Mouse (Mus musculus) frontal cortex, postnatal 36 days (tissue): ENCODE results near the gene Dnmt1.

Source experiments
- DNase-seq, 2 experiments: peaks; one replicate each; pipeline ENCODE4 v3.0.0; 2022; ENCODE audit warnings: low spot score in 2 of 2

Dnmt1 gene

DNA sequence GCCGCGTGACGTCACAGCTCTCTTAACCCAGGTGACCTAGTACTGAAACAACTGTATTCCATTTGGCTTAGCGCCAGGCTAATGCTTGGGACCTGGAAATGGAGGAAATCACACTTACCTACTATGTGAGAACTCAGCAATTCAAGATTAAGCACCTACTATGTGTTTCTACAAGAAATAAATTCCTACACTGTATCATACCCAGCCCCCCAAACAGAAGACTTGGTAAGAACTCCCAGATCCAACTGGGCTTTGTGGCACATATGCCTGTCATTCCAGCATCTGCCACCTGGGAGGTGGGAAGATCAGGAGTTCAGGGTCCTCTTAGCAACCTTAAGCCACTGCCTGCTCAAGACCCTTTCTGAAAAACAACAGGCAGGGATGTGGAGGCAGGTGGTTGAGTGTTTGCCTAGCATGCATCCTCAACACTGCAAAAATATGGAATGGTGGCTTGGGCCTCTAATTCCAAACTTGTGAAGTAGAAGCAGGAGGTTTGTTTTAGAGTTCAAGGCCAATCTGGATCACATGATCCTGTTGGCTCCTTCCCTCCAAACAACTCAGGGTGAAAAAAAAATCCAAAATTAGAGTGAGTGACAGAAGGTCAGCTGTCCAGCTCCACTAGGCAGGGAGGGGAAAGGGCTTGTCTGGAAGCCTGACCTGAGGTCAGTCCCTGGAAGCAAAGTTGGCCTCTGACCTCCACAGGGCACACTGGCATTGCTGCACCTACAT is 17.4 kb upstream of the Dnmt1 start:
- no peak for DNase-seq

DNA sequence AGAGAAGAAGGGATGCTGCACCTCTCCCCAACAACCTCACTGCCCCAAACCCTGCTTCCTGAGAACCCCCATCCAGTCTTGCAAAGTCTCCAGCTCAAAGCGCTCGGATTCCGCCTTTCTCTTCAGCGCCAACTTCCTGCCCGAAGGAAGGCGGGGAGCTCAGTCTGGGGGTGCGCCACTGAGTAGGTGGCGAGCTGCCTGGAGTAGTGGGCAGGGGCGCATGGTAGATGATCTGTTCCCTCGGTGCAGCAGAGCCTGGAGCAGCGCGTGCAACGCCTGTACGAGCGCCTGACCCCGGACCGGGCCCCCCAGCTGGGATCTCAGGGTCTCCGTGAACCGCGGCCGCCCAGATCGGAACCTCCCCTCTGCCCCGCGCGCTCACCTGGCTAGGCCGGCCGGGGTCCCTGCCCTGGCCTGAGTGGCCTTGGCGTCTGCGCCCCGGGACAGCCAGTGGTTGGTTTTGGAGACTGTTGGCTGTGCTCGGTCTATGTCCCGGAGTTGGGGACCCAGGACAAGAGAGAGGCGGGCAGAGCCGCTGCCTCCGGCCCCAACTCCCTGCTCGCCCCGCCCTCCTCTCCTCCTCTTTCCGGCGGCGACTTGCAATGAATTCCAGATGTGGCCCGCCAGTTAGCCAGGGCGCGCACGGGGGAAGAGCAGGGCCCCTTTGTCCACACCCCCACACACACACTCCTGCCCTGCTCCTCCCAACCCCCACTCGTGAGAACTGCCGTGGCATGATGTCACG is 16.7 kb upstream of the Dnmt1 start, which contains the start of gene S1pr2:
TSS of gene S1pr2 (minus strand) at position 566 of the 745 bp plus-strand sequence.
- peak; percentile 40 to 51 for DNase-seq

DNA sequence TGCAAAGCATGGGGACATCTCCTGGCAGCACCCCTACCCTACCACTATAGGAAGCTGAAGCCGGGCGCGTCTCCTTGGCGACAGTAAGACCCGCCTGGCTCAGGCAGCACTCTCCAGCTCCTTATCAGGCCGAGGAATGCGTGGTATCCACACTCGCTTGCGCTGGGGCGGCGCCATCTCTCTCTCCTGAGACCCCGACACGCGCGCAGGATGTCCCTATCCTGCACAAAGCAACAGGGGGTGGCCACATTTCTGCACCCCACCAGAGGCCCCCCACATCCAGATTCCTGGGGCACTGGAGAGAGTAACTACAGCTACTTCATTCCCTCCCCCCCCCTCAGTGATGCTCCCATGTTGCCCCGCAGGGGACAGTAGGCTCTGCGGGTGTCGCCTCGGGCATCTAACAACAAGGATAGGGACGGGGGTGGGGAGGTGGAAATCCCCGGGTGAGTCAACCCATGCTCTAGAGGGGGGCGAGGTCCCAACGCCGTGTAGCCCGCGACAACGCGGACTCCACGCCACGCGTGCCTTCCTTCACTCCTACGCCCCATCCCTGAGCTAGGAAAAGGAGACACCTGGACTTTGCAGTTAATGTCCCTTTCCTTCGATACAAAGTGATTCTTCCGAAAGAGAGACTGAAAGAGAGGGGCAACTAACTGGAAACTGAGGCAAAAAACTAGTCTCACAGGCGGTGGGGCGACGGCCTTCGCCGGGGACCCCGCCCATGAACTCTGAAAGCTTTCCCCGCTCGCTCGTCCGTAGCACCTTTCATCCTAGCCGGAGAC is 15.9 kb upstream of the Dnmt1 start:
- peak in 1 of 2 experiments; percentile 15 for DNase-seq

DNA sequence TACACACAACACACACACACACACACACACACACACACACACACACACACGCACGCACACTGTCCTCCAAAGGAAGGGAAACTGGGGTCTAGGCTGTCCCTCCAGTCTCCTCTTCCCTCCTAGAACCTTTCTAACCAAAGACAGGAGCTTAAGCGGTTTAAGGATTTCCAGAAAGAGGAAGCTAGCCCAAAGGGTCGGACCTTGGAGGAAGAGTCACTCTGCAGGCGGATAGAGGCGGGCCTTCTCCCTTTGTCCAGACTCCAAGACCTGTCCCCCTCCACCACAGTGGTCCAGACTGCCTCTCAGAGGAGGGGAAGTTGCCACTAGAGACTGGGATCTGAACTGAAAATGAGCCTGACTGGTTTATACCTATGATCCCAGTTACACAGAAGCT is 14.0 kb upstream of the Dnmt1 start:
- no peak for DNase-seq

DNA sequence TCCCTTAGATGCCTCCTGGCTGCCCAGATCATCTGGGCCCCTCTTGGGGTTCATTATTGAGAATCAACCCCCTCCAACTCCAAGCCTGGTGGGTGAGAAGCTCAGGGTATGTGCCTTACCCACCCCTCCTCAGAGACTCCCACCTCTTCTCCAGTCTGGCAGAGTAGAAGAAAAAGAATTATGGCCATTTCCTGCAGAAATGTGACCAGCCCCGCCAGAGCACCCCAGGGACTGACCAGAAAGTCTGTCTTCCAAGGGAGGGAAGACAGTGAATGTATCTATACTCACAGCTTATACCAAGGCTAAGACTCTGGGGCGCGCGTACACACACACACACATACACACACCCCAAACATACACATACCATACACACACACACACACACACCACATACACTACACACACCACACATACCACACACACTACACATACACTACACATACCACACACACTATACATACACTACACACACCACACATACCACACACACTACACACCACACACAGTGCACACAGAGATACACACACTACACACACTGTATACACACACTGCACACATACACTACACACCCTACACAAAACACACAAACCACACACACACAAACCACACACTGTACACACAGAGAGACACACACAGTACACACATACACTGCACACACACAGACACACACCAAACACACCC is 13.5 kb upstream of the Dnmt1 start:
- no peak for DNase-seq

DNA sequence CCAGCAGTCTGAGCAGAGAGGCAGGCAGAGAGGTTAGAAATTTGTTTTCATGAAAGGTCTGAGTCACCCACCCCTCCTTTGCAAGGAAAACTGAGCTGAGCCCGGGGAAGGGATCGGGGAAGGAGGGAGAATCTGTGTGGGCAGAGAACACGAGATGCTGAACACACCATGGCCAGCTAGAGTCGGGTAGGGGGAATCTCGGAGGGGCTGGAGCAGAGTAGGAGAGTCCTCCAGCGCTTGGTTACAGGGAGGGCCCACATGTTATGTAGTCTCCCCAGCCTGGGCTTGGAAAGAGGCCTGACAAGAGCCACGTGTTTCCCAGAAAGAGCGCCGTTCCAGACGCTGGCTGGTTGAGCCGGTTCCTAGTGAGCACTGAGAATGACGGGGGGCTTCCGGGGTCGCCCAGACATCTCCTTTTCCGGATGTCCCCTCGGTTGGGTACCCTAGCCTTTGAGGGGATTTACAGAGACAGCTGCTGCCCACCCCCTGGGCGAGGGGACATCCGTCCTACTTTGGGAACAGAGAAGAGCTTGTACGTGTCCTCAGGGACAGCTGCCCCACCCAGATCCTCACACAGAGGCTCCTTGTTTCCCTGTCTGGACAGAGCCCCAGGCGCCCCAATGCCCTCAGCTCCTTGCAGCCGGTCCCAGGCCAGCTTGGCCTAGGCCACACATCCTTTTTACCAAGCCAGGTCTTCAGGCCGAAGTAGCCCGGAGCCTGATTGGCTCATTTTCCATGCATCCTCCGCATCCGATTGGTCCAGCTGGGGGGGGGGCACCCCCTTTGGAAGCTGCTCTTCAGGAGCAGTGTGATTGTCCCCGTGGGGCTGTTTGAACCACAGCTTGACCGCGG is 12.7 kb upstream of the Dnmt1 start:
- DNase-seq = peak; percentile 59 to 72

DNA sequence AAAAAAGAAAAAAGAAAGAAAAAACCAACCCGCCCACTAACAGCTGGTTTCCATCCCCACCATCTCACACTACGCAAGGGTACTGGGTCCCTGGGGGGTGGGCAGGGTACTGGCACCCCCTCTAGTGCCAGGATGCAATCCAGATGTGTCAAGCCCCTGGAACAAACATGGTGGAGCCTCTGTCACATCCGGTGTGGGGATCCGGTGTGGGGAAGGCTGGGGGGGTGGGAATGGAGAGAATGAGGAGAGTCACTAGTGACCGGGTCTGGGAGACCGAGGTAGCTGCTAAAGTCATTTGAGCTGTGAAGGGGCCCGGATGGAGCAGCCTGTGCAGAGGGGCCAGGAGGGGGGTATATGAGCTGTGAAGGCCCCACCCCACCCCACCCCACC is 12.1 kb upstream of the Dnmt1 start:
- DNase-seq = no peak

DNA sequence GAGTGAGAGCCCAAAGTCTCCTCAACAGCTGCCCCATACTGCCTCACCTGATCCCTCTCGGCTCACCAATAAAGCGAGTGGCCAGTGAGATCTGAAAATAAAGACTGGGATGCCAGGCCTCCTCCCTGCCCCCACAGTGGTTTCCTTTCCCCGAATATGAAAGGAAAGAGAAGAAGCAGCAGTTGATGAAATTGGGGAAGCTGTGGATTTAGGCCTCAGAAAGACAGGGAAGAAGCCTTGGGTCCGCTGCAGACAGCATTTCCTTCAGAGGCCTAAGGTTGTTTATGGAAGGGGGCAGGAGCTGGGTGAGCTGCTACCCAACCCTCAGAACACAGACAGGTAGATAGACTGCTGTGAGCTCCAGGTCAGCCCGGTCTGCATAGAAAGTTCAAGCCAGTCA is 7.1 kb upstream of the Dnmt1 start:
- DNase-seq = no peak

DNA sequence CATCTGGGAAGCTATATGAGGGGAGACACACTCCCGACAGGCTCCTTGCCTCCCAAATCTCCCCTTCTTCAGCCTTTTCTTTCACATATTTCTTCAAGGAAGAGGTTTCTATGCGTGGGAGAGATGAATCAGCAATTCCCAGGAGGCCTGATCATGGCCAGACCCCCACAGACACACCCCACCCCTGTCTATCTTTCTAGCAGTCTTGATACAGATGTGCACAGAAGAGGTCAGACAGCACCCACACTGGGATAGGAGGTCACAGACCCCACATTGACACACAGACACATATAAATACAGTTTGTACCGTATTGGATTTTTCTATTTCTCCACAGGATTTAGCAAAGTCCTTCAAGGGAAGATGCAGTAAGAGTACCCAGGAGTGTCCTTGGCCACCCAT is 6.3 kb upstream of the Dnmt1 start:
- DNase-seq = no peak

DNA sequence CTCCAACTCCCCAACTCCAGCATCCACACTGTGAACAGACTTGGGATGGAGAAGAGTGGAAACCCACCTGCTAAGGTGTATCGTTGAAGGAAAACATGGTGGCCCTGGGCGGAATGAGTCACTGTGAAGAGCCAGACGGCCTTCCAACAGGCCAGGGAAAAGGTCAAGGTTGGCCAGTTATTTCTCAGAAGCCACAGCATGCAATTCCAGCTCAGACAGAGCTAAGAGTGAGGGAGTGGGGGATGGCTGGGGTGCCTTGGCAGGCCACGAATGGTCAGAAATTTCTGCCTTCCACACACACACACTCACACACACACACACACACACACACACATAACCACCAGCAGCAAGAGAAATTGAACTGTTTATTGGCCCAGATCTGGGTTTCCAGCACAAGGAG is 5.9 kb upstream of the Dnmt1 start:
- no peak for DNase-seq

DNA sequence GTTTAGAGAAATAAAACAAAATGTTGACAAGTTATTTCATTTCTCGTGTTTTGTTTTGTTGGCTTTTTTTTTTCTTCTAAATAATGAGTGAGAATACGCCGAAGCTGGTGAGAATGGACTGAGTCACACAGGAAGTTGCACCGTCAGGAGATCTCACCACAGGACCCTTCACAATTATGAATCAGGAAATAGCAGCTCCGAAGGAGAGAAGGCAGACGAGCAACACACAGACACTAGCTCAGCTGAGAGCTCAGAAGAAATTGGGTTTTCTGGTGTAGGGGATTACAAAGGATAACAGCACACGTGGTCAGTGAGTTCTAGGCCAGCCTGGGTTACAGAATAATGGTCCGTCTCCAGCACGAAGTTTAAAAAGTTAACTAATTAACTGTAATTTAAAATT is 1.9 kb upstream of the Dnmt1 start:
- DNase-seq = no peak

DNA sequence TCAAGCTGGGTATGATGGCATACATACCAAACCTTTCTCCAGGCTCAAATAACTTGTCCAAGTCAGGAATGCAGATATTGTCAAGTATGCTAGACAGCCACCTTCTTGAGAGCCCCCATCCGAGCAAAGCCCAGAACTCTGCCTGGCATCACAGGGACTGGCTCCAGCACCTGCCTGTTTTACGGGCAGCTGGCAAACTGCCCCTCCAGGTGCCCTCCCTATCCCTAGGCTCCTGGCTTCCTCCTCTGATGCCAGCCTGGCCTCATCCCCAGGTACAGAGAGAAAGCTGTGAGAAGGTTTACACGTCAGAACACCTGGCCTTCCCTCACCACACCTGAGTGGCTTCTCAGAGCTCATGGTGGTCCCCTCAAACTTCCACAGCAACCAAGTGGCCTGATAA is 2.7 kb downstream of the Dnmt1 start:
- DNase-seq = no peak

DNA sequence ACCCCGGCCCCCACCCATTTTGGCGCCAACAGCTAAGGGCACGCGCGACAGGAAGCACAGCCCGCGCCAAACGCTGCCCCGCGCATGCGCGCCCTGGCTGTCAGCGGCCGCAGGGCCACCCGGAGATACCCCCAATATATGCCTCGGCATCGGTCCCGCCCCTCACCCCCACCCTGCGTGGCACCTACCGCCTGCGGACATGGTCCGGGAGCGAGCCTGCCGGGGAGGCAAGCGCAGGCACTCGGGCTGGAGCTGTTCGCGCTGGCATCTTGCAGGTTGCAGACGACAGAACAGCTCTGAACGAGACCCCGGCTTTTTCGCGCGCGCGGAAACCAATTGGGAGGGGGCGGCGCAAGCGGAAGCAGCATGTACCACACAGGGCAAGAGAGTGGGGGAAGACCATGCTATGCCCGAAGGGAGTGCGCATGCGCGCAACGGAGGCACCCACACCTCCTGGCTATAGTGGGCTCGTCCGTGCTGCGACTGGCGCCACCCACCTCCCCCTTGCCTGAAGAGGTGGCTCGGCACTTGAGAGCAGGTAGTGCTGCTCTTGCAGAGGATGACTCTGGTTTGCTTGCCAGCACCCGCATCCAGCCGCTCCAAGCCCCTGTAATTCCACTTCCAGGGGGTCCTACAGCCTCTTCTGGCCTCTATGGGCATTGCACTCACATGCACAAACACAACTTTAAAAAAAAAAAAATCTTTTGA is 7.0 kb downstream of the Dnmt1 start:
- DNase-seq = peak; percentile 97

DNA sequence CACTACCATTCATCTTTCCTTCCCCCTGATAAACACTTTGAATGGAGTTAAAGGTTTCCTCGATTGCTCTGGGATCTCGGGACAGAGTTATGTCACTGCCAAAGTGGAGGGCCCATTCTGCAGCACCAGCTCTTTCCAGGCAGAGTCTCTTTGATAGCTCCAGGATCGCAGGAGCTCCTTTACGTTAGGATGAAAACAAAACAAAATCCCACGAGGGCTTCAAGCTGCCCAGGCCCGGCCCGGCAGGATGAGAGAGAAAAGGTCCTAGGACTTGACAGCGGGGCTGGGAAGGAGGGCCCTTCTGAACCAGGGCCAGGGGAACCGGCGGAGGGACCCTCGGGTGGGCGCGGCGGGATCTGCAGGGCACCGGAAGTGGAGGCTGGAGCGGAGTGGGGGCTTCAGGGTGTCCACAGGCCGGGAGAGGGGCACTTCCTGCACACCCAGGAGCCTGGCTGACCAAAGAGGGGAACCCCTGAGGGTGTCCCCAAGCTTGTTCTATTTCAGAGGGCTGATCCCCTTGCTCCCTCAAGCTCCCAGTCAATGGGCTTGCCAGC is 7.6 kb downstream of the Dnmt1 start:
- no peak for DNase-seq

DNA sequence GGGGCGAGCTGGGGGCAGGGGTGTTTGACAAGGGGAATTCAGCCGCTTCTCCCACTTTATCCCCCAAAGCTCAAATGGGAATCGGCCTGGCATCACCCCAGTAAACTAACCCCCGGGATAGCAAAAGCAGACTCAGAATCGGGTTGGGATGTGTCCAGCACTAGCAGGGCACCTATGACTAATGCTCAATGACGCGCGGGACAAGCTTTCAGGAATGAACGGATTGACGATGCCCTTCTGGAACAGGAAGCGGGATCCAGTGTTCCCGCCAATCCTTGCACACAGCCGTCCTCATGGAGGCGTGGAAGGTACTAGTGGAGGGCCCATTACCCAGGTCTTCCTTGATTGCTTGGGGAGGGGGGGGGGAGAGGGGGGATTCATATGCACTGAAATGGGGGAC is 8.2 kb downstream of the Dnmt1 start:
- no peak for DNase-seq

DNA sequence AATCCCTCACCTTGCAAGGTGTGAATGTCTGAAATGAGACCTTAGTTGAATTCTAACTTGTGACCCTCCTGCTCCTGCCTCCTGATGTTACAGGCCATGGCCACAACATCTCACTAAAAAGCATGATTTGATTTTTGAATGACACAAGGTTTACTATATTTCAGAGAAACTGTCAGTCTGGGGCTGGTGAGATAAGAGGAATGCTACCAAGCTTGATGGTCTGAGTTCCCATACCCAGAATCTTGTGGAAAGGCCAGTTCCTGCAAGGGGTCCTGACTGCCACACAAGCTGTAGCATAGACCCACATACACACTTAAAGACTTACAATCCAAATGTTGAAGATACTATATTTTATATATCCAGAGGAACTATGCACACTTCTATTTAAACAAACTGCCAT is 9.3 kb downstream of the Dnmt1 start:
- no peak for DNase-seq

DNA sequence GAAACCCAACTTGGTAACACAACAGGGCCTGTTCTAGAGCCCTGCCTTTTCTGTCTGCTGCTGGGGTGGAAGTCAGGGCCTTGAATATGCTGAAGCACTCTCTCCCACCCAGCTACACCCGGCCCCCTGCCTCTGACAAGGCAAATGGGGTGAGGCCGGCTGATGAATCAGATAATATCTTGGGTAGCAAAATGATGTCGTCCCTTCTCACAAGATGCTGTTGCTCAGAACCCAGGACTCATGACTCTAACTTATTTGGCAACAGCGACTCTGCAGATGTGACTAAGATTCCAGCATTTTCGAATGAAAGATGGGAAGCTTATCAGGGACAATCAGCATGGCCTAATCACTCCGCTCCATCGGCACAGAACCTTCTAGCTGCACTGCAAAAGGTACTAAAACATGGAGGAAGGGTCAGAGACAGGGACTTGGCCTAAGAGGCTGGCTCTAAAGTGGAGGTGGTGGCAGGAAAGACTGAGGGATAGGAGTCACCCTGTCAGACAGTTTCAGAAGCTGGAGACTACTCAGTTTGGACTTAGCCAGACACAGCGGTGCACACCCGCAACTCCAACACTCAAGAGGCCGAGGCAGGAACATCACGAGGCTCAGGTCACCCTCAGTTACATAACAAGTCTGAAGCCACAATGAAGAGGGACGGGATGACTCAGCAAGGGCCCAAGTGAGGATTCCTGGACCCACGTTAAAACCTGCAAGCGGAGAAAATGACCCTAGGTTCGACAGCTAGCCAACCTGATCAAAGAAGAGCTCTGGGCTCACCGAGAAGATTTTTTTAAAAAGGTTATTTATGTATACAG is 13.4 kb downstream of the Dnmt1 start:
- no peak for DNase-seq

DNA sequence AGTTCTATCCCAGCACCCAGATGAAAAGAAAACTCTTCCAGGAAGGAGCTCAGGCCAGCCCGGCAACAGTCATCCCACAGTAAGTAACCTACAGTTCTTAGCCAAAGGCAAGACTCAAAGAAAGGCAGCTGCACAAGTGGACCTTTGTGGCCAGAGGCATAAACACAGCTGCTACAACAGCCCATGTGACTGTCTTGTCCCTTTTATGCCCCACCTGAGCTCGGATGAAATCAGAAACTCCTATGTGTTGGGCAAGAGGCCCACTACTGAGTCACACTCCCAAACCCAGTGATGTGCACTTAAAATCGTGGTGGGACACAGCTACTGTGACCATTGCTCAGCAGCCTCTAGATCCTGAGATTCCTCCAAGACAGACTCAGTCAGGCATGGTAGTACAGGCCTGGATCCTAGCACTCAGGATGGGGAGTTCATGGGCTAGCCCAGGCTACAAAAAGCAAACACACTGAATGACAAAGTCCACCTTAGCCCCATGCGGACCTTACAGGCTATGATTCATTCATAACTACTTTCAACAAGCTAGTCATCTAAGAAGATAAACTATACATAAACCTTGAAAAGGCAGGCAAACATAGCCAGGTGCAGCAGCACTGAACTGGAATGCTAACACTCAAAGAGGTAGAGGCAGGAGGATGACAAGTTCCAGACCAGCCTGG is 14.9 kb downstream of the Dnmt1 start:
- DNase-seq = no peak

DNA sequence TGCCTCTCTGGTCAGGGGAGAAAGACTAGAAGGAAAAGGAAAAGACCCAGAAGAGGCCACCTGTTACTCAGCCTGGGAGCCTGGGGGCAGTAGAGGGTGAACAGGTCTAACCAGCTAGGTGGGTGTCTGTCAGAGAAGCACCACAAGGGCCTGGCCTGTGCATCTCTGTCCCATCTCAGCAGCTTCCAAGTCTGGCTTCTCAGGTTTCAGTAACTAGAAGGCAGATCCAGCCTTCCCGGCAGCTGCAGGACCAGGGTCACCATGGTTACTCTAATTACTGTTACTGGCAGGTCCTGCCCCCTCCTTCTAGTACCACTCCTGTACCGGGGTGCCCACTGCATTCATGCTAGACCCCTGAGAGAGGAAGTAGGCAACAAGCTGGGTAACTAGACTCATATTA is 15.8 kb downstream of the Dnmt1 start:
- no peak for DNase-seq
